Comparison of ENCODE assay signal across 8 mouse cellular contexts in genomic region chr7:105778553-105779265, GRCm38 (mm10). TPM values are rescaled to one million over a fixed set of nuclear protein-coding genes. Genes with fewer than 3 reads are reported as not detected.
A peak's percentile ranks its signal among the peaks of the same experiment; 100 is the strongest.
DNase-seq lines count a peak whose midpoint lies in the region; ATAC-seq lines count a peak whose summit lies in the region.

No protein-coding gene starts in this region.

- no peaks in the 10 kb centered on the region for H3K9me3 ChIP-seq in heart, embryonic 13.5 days

- H3K4me1 ChIP-seq in brown adipose tissue, adult 24 weeks (ENCODE audit: control insufficient read depth, insufficient read depth, insufficient read length, low read length): peaks cover 20% of the 10 kb centered on the region
- H3K4me1 ChIP-seq in heart, embryonic 13.5 days: peaks cover 67% of the 10 kb centered on the region

- H3K36me3 ChIP-seq in heart, embryonic 13.5 days: peaks cover 28% of the 10 kb centered on the region

- peak; percentile 49; the same call in 1 of the 2 replicates for ATAC-seq in heart, embryonic 13.5 days (ENCODE audit: extremely low read depth, insufficient number of reproducible peaks, low FRiP score, low TSS enrichment)
- peak; percentile 87 for ATAC-seq in megakaryocyte, adult 5-6 weeks (ENCODE audit: poor library complexity, severe bottlenecking)

- H3K27ac ChIP-seq in brown adipose tissue, adult 24 weeks (replicated peaks; ENCODE audit: low read depth, low read length): peak overlapping the region; percentile 82
- H3K27ac ChIP-seq in heart, embryonic 13.5 days (replicated peaks): peak overlapping the region; percentile 93

- H3K9ac ChIP-seq in heart, embryonic 13.5 days: peak overlapping the region; percentile 64

- H3K4me2 ChIP-seq in heart, embryonic 13.5 days: peak overlapping the region; percentile 56

- no peaks in the 10 kb centered on the region for H3K27me3 ChIP-seq in heart, embryonic 13.5 days (replicated peaks)

- no peak overlapping the region for H3K4me3 ChIP-seq in brown adipose tissue, adult 24 weeks (ENCODE audit: insufficient read depth, low read depth, low read length)
- H3K4me3 ChIP-seq in heart, embryonic 13.5 days: peak overlapping the region; percentile 13

- 24% methylated on average over 4 of the region's 4 CpGs for WGBS in heart, embryonic 13.5 days

- peak; percentile 67 for DNase-seq in embryo, embryonic 10 days (ENCODE audit: low spot score)
- no peak for DNase-seq in embryo, embryonic 9.5 days (ENCODE audit: extremely low spot score)
- DNase-seq in kidney, postnatal 25 days: peak; percentile 62 to 66
- DNase-seq in thymus, postnatal 14 days: peak; percentile 66
- DNase-seq in cerebellum, postnatal 36 days: no peak

RNA-seq across cellular contexts. Expression of gene Dchs1, which starts 8.7 kb away (rescaled TPM):
- polyA plus RNA-seq in brown adipose tissue, adult 24 weeks (2012; ENCODE audit: insufficient read depth, insufficient read length, missing spikeins): 0.55 and 0.71 TPM in 2 replicates
- polyA plus RNA-seq in heart, embryonic 13.5 days (2015; fragmentation: Nextera tagmentation; extraction: Ambion mirVana): 4.7 and 5.9 TPM in 2 replicates
- total RNA-seq in megakaryocyte, adult 5-6 weeks (2015): 0.07 TPM in 2 replicates
- 0.04 TPM in 1 of 2 replicates, not detected in the other for total RNA-seq in megakaryocyte, adult 5-6 weeks (2017)

RNA-seq across cellular contexts. Expression of gene Tpp1, which starts 26.7 kb away (rescaled TPM):
- polyA plus RNA-seq in brown adipose tissue, adult 24 weeks (2012; ENCODE audit: insufficient read depth, insufficient read length, missing spikeins): 64.0 and 83.2 TPM in 2 replicates
- polyA plus RNA-seq in heart, embryonic 13.5 days (2015; fragmentation: Nextera tagmentation; extraction: Ambion mirVana): 80.7 and 88.2 TPM in 2 replicates
- total RNA-seq in megakaryocyte, adult 5-6 weeks (2015): 69.7 and 71.5 TPM in 2 replicates
- 21.7 and 29.0 TPM in 2 replicates for total RNA-seq in megakaryocyte, adult 5-6 weeks (2017)

RNA-seq across cellular contexts. Expression of gene Mrpl17, which starts 32.2 kb away (rescaled TPM):
- polyA plus RNA-seq in brown adipose tissue, adult 24 weeks (2012; ENCODE audit: insufficient read depth, insufficient read length, missing spikeins): 175 and 225 TPM in 2 replicates
- polyA plus RNA-seq in heart, embryonic 13.5 days (2015; fragmentation: Nextera tagmentation; extraction: Ambion mirVana): 226 and 239 TPM in 2 replicates
- 74.5 and 84.2 TPM in 2 replicates for total RNA-seq in megakaryocyte, adult 5-6 weeks (2015)
- 37.8 and 40.1 TPM in 2 replicates for total RNA-seq in megakaryocyte, adult 5-6 weeks (2017)

RNA-seq across cellular contexts. Expression of gene Taf10, which starts 34.5 kb away (rescaled TPM):
- polyA plus RNA-seq in brown adipose tissue, adult 24 weeks (2012; ENCODE audit: insufficient read depth, insufficient read length, missing spikeins): 146 and 163 TPM in 2 replicates
- 120 and 134 TPM in 2 replicates for polyA plus RNA-seq in heart, embryonic 13.5 days (2015; fragmentation: Nextera tagmentation; extraction: Ambion mirVana)
- total RNA-seq in megakaryocyte, adult 5-6 weeks (2015): 259 and 284 TPM in 2 replicates
- 129 and 148 TPM in 2 replicates for total RNA-seq in megakaryocyte, adult 5-6 weeks (2017)

RNA-seq across cellular contexts. Expression of gene Rrp8, which starts 41.5 kb away (rescaled TPM):
- 5.7 and 11.3 TPM in 2 replicates for polyA plus RNA-seq in brown adipose tissue, adult 24 weeks (2012; ENCODE audit: insufficient read depth, insufficient read length, missing spikeins)
- 25.0 and 25.1 TPM in 2 replicates for polyA plus RNA-seq in heart, embryonic 13.5 days (2015; fragmentation: Nextera tagmentation; extraction: Ambion mirVana)
- 12.3 and 15.8 TPM in 2 replicates for total RNA-seq in megakaryocyte, adult 5-6 weeks (2015)
- total RNA-seq in megakaryocyte, adult 5-6 weeks (2017): 17.4 and 21.0 TPM in 2 replicates

Comparison
In these comparisons a context has a peak if more than half of its experiments do, and no peak if none do; other contexts are left out.
1. DNase-seq: peak in embryo, embryonic 10 days (single experiment), kidney, postnatal 25 days (2 of 2) and thymus, postnatal 14 days (single experiment); none in embryo, embryonic 9.5 days (single experiment) and cerebellum, postnatal 36 days (0 of 2).